Comparison of ENCODE assay signal across 14 mouse cellular contexts in the genomic region with DNA sequence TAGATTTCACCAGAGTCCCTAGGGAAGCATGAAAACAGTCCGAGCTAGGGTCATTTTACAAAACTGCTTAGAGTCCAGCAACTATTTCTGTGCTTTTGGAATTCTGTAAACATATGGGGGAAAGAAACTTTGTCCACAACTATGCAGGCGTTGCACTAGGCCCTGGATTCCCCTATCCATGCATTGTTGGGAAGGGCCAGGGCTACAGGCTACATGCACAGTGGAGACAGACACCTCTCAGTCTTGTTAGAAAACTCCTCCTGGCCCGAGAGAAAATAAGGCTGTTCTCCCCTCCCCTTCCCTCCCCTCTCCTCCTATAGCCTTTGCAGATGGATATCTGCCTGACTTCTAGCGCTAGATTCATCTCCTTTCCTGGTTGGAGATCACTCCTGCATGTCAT.
DNase-seq lines count a peak whose midpoint lies in the region; ATAC-seq and TF ChIP-seq lines count a peak whose summit lies in the region.
"Had no signal": no experiment of that assay in that cellular context is flagged by ENCODE, and none has a peak within 500 bp of the region (broad histone marks: within the 10 kb centered on the region; RNA-seq: fewer than 3 reads in every experiment).

No protein-coding gene starts in this region.

- no peaks in the 10 kb centered on the region for H3K27me3 ChIP-seq in limb, embryonic 12.5 days
- no peaks in the 10 kb centered on the region for H3K27me3 ChIP-seq in limb, embryonic 10.5 days (ENCODE audit: low read depth, poor library complexity, severe bottlenecking)
- H3K27me3 ChIP-seq in embryonic facial prominence, embryonic 13.5 days: no peaks in the 10 kb centered on the region
- H3K27me3 ChIP-seq in hindbrain, postnatal 0 days (ENCODE audit: insufficient read depth, low read length): no peaks in the 10 kb centered on the region

- H3K9ac ChIP-seq in limb, embryonic 12.5 days (replicated peaks): no peak overlapping the region
- H3K9ac ChIP-seq in embryonic facial prominence, embryonic 13.5 days: 0 out of 2 replicates have a peak overlapping the region, but pooled peaks have one; percentile 58
- H3K9ac ChIP-seq in hindbrain, postnatal 0 days (replicated peaks; ENCODE audit: low read length): no peak overlapping the region
- H3K9ac ChIP-seq: liver, embryonic 14.5 days had no signal

- peaks cover 14% of the 10 kb centered on the region for H3K4me1 ChIP-seq in limb, embryonic 12.5 days (replicated peaks)
- peaks cover 15% of the 10 kb centered on the region for H3K4me1 ChIP-seq in limb, embryonic 10.5 days
- peaks cover 12% of the 10 kb centered on the region for H3K4me1 ChIP-seq in embryonic facial prominence, embryonic 13.5 days
- H3K4me1 ChIP-seq in hindbrain, postnatal 0 days (ENCODE audit: insufficient read depth, low read length): no peaks in the 10 kb centered on the region

- intact Hi-C loops in gastrocnemius, adult 2 months (cut with DNase I): no loop called here
- intact Hi-C loops in gastrocnemius, postnatal 36 days (cut with DNase I): loop anchor here (5.0 kb wide), 1 partner anchor 114 kb away; the partner anchor contains the start of gene Bmp2
- intact Hi-C loops in left cerebral cortex, postnatal 36 days (cut with DNase I): no loop called here

- no peak for DNase-seq in gastrocnemius, adult 2 months
- DNase-seq in gastrocnemius, postnatal 36 days: no peak
- DNase-seq in limb, embryonic 10.5 days (ENCODE audit: low spot score): no peak
- no peak for DNase-seq in hindbrain, postnatal 0 days (ENCODE audit: low spot score)
- DNase-seq in cerebellum, postnatal 10 days: no peak
- DNase-seq in left cerebral cortex, postnatal 36 days (ENCODE audit: low spot score in 2 of 2): no peak
- DNase-seq: adrenal gland, adult 2 months; cerebellum, adult 9-11 months; heart, adult 18-20 months; kidney, adult 18-20 months; thymus, adult 18-20 months had no signal

- peak overlapping the region; percentile 44 for H3K27ac ChIP-seq in gastrocnemius, adult 2 months
- H3K27ac ChIP-seq in limb, embryonic 12.5 days: peak overlapping the region; percentile 64; the same call in 1 of the 2 replicates
- no peak overlapping the region; the same call in 1 of the 2 replicates for H3K27ac ChIP-seq in limb, embryonic 10.5 days
- H3K27ac ChIP-seq in embryonic facial prominence, embryonic 13.5 days: peak overlapping the region; percentile 74; the same call in 1 of the 2 replicates
- no peak overlapping the region for H3K27ac ChIP-seq in hindbrain, postnatal 0 days
- H3K27ac ChIP-seq: liver, embryonic 14.5 days had no signal

- TF ChIP-seq CTCF in gastrocnemius, adult 2 months (IDR thresholded peaks at IDR 0.05): no peak
- TF ChIP-seq CTCF in hindbrain, postnatal 0 days (IDR thresholded peaks at IDR 0.05; ENCODE audit: low read depth): no peak

- no peaks in the 10 kb centered on the region for H3K9me3 ChIP-seq in limb, embryonic 12.5 days
- H3K9me3 ChIP-seq in limb, embryonic 10.5 days (replicated peaks): no peaks in the 10 kb centered on the region
- no peaks in the 10 kb centered on the region for H3K9me3 ChIP-seq in embryonic facial prominence, embryonic 13.5 days
- H3K9me3 ChIP-seq in hindbrain, postnatal 0 days (ENCODE audit: low read length): no peaks in the 10 kb centered on the region

- peak overlapping the region; percentile 43 for H3K4me3 ChIP-seq in gastrocnemius, adult 2 months
- no peak overlapping the region; the same call in 1 of the 2 replicates for H3K4me3 ChIP-seq in limb, embryonic 12.5 days (replicated peaks)
- no peak overlapping the region for H3K4me3 ChIP-seq in limb, embryonic 10.5 days
- peak overlapping the region; percentile 35 for H3K4me3 ChIP-seq in embryonic facial prominence, embryonic 13.5 days
- H3K4me3 ChIP-seq in hindbrain, postnatal 0 days (ENCODE audit: low read length): no peak overlapping the region

- peak; percentile 56; the same call in 1 of the 2 replicates for ATAC-seq in limb, embryonic 12.5 days (ENCODE audit: insufficient number of reproducible peaks, insufficient read depth, low FRiP score, low TSS enrichment, low read depth)
- ATAC-seq in embryonic facial prominence, embryonic 13.5 days (ENCODE audit: insufficient number of reproducible peaks, insufficient read depth, low FRiP score, low TSS enrichment, low read depth): no peak
- no peak for ATAC-seq in hindbrain, postnatal 0 days

- WGBS in limb, embryonic 12.5 days: 28% methylated on average over 4 of the region's 4 CpGs
- 63% methylated on average over 4 of the region's 4 CpGs for WGBS in limb, embryonic 10.5 days
- WGBS in embryonic facial prominence, embryonic 13.5 days: 23% methylated on average over 3 of the region's 4 CpGs
- 48% methylated on average over 4 of the region's 4 CpGs for WGBS in hindbrain, postnatal 0 days

- H3K4me2 ChIP-seq in limb, embryonic 12.5 days: peak overlapping the region; percentile 42
- H3K4me2 ChIP-seq in embryonic facial prominence, embryonic 13.5 days: peak overlapping the region; percentile 55
- peak overlapping the region; percentile 42 for H3K4me2 ChIP-seq in hindbrain, postnatal 0 days (ENCODE audit: low read depth, low read length)

- H3K36me3 ChIP-seq in limb, embryonic 12.5 days: no peaks in the 10 kb centered on the region
- no peaks in the 10 kb centered on the region for H3K36me3 ChIP-seq in limb, embryonic 10.5 days
- H3K36me3 ChIP-seq in embryonic facial prominence, embryonic 13.5 days: no peaks in the 10 kb centered on the region
- H3K36me3 ChIP-seq in hindbrain, postnatal 0 days (ENCODE audit: insufficient read depth, low read length): no peaks in the 10 kb centered on the region

Comparison
In these comparisons a context has a peak if more than half of its experiments do, and no peak if none do; other contexts are left out.
1. H3K27ac ChIP-seq: peak in gastrocnemius, adult 2 months (single experiment), limb, embryonic 12.5 days (single experiment) and embryonic facial prominence, embryonic 13.5 days (single experiment); none in limb, embryonic 10.5 days (single experiment) and hindbrain, postnatal 0 days (single experiment).
2. H3K4me3 ChIP-seq: peak in gastrocnemius, adult 2 months (single experiment) and embryonic facial prominence, embryonic 13.5 days (single experiment); none in limb, embryonic 12.5 days (single experiment), limb, embryonic 10.5 days (single experiment) and hindbrain, postnatal 0 days (single experiment).
3. Peak in every context shown above with its lines, with median percentiles within 50 percentile points of each other: H3K4me2 ChIP-seq.